Mouse (Mus musculus) skeletal muscle tissue, adult 2 months (tissue): Measurements from ENCODE around the gene Iqcj.

ENCODE experiments used
- DNase-seq: peaks from one replicate; pipeline ENCODE4 v3.0.0-alpha.2; 2012; ENCODE audit warnings: low read depth, low spot score

Gene Iqcj

DNA sequence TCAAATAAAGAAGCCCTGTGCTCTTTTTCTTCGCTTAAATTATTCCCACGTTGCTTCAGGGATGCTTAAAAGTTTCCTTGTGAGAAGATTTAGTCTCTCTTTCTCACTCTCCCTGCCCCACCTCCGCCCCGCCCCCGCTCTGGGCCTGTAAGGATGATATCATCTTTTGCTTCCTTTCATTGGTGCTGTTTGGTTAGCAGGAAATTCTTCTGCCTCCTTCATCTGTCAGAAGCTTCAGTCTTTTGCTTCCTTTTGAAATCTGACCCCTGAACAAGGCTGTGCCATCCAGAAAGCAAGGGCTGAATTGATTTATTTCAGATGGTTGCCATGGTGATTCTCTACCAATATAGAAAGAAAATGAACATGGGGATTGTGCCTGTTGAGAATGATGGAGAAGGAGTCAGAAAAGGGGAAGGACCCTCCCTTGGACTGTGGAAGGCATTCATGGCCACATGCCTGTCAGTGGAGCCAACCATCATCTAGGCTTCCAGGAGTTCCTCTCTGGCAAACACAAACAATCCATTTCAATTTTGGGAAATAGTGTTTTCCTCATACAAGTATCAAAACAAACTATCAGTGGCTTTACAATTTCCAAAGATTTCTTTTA lies 62.5 kb downstream of the Iqcj start:
- no peak for DNase-seq

DNA sequence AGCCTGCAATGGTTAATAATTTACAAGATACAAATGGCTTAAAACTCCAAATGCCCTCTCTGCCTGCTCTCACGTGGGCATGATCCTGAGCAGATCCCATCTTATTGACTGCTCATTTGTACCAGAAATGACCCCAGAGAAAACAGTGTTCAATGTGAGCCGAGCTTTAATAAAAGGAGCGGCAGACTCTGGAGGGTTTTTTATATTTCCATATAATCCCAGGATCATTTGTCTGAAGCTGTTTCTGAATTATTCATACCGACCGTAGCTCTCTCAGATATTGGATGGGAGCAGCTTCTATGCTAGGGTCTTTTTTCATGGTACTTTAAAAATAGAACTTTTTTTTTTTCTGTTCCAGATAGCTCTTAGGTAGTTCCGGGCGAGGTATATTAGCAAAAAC lies 67.7 kb downstream of the Iqcj start:
- no peak for DNase-seq

DNA sequence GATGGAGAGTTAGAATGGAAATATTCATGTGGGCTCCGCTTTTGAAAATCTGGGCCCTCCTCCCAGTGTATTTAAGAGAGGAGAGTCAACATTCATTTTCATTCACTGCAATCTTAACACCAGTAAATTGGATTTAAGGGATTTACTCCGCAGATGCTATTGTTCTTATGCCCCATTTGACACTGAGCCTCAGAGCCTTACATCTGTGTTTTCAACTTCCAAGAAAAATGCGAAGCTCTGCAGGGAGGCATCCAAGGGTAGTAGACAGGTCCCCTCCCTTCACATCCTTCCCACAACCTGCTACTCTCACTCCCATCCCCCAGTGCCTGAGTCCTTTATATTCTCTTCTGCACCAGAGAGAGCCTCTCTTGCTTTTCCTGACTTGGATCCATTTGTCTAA lies 68.1 kb downstream of the Iqcj start:
- DNase-seq, result no peak

DNA sequence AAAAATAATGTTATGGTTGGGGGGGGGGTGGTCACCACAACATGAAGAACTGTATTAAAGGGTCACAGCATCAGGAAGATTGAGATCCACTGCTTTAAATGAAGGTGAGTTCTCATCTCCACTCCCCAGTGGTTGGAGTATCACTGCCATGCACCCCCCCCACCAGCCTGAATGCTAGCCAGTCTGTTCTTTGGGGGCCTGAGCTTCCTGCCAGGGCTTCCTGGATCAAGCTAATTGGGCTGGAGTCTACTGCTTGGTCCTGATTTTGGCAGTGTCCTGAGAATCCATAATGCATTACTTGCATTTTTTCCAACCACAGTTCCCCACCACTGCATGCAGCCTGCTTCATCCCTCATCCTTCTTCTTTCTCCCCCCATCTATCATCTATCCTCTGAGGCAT lies 68.7 kb downstream of the Iqcj start:
- DNase-seq, result no peak

DNA sequence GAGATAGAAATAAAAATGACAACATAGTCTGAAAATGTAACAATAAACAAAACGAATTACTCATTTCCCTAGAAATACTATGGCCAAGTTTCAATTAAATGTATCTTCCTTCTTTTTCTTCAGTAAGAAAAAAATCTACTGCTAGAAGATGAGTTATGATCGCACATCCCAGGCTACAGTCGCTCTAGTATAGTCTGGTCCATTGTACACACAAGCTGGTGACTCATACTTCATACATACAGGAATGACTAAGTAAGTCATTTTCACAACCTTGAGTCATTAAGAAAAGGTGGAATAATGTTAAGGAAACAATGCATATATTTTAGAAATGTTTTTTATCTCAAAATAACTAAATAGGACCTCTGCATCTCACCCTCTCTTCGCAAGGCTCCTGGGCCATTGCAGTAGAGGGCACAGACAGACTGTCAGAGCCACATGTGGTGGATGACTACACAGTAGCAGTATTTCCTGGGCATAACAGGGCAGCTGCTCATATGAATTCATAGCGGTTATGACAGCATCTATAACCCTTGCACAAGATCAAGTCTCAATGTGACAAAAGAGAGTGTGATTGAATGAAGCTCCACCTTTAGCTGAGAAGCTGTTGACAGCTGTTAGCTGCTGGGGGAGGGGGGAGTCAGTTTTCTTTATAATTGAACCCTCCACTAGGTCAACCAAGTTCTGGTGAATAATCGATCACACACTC lies 70.1 kb downstream of the Iqcj start:
- no peak for DNase-seq

DNA sequence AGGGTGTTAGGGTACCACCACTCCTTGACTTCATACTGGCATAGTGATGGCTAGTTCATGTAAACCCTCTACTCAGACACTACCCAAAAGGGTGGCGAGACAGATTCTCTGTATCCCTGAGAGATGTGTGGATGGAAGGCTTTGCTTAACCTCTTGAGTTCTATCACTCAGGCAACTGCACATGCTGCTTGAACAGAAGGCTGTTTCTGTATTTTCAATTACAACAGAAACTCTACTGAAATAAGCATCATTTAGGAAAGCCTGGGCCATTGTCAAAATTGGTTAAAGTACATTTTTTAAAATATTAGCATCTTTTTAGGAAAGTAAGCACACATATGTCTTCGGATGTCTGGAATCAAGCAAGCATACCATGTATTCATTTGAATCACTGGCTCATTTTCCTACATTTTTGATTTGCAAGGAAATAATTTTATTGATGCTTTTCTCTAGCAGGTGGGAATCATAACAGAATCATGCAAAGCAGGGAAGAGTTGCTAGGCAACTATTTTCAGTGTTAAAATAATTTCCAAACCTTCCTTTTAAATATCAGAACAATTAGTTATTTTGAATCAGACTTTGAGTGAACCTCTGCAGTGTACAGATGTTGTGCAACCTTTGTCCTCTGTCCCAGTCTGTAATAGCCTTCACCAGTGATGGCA lies 82.4 kb downstream of the Iqcj start:
- no peak for DNase-seq

DNA sequence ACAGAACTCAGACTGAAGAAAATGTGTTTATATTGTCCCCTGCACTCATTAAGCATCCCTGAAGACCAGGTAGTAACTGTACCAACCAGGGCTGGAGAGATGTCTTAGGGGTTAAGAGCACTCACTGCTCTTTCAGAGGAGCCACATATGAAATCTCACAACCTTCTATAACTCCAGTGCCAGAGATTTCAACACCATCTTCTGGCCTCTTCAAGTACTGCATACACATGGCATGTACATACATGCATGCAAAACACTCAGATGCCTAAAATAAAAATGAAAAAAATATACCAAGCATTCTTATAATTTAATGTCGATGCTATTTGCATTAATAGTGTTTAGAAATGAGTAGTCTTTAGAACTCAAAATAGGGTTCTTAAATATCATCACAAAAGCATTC lies 88.0 kb downstream of the Iqcj start:
- no peak for DNase-seq

DNA sequence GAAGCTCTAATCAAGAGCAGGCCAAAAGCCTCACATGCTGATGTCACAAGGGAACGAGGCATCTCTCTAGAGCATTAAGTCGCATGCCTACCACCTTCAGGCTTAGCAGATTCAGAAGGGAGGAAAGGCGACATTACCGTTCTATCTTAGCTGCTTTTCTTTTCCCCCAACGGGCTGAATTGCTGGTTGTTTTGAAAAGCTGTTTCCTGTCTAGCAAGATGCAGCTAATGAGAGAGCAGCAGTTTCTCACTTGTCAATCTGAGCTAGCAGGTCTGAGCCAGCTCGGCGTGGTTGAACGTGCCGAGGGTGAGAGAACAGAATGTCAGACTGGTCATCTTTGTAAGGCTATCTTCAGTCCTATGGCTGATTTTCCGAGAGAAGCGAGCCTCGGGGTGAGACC lies 91.3 kb downstream of the Iqcj start:
- no peak for DNase-seq

DNA sequence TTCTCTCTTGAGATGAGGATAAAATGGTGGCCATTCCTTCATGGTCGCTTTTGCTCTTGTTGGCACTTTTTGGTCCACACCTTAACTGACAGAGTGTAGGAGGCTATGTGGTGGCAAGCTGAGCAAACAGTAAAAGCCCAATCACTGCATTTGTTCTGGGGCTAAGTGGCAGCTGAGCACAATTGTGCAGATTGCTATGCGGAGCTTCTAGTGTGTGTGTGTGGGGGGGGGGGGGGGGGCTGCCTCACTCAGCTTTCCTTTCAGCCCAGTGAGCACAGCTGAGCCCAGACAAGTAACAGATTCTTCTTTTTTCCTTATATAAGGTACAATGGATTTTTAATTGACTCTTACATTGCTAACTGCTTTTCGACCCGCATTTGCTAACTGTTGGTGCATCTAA lies 110.4 kb downstream of the Iqcj start:
- DNase-seq, result no peak

DNA sequence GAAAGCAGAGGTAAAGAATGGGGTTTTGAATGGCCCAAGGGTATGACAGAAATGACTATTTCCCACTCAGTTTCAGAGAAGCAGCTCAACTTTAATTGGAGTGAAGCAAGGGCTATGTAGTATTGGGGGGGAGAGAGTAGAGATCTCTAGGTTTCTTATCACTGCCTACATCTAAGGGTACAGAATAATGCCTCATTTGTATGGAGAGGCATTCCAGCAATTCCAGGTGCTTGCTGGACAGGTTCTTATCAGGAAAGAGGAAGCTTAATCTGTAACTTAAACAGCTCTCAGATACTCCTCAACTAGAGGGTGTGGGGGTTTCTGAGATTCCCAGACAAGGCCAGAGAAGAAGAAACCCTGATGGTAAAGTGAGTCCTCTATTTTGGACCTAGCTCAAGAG lies 120.3 kb downstream of the Iqcj start:
- no peak for DNase-seq

DNA sequence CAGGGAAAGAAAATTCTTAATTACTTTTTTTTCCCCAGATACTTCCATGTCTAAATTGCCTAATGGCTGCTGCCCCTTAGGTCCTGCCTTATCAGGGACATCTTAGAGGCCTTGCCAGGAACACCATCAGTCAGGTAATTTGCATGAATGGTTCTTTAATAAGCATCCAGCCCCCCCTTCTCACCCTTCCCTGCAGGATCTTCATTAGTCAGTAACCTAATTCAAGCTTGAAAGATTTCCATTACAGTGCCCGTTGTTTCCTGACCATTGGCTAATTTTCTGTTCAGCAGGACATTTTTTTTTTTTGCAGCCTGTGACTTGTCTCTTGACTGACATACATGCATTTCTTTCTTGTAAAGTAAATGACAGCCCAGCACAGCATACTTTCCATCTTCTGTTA lies 123.8 kb downstream of the Iqcj start:
- no peak for DNase-seq

DNA sequence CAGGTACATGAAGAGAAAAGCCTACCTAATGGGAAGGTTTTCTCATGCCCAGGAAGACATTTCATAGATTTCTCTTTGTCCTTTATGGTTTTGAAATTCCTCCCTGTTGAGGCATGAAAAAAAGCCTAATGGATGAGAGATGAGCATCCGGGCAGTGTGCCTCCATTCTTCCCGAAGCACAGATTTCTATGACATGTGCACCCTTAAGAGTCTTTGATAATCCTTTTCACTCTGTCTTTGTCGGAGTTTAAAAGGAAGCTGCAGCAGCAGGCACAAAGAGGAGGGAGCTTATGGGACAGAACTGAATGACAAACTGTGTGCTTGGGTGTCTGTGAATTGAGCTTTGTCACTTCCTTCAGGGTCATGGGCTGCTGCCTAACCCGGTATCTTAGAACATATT lies 127.4 kb downstream of the Iqcj start:
- no peak for DNase-seq

DNA sequence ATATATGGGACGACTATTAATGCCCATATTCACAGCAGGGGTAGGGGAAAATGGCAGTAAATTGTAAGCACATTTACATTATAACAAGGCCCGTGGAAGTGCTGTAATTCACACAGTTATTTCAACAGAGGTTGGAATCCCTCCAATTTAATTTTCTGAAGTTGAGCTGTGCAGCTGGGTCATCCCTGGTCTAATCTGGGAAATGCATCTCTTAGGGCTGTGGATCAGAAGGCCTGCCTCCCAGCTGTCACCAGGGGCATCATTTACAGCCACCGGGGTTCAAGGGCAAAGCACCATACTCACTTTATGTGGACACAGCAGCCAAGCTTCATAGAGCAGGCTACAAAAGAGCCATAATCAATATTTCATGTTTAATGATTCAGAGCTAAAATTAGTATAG lies 144.1 kb downstream of the Iqcj start:
- DNase-seq, result no peak

DNA sequence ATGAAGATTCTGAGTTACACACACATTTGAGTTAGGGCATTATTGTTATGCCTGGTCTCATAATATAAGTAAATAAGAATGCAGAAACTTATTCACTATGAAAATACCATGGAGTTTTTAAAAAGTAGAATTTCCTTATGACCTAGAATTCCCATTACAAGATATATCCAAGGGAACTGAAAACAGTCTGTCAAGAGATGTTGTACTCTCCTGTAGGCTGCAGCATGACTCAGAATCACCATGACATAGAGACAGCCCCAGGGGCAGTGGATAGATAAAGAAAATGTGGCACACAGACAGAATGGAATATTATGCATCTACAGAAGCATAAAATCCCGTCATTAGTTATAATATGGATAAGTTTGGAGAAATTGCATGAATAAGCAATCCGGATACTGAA lies 150.9 kb downstream of the Iqcj start:
- no peak for DNase-seq

DNA sequence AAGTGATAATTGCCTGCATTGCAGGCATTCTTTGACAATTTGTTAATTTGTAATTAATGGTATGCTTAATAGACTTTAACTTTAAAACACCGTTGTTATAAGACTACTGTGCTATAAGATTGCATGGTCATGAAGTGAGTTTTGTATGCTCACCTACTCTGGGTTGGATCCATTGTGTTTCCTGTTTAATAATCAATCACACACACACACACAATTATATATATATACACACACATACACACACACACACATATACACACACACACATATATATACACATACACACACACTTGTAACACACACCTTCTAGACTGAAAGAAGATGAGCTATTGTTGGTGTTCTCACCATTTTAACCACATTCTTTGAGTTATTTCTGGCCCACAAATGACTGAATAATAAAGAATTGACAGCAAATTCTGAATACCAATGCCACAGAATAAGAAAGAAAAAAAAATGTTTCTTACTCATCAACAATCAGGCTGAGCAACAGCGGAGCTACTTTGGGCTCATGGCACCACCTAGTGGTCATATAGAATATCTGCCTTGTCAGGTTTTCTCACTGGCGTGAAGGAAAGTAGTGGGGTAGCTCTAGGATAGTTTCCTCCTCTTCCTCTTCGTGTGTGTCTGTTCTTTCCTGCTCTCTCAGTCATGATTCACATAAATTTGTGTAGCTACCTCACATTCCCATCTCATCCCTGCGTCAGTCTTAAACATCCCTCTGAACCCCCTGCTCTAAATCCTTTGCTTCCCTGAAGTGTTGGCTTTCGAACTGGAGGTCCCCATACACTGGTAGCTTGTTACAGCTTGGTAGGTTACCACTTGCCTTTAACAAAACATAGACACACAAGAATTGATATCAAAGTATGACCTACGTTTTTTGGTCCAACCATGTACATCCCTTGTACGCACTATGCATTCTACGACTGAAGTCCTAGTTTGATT lies 153.7 kb downstream of the Iqcj start:
- no peak for DNase-seq

DNA sequence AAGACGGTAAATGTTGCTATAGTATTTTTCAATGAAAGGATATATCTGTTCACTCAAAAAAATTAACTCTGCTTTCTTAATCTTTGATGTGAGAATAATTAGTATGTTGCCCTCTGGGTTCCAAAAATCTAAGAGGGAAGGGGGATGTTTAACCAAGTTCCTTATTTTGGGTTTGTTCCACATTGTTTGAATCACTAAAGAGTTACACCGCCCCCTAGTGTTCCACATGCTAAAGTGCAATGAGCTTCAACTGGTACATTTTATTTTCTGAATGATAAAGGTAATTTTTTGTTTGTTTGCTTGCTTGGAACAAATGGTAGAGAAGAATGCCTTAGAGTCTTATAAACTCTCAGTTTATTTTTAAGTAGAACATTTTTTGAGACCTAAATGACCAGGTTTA lies 161.5 kb downstream of the Iqcj start:
- no peak for DNase-seq

DNA sequence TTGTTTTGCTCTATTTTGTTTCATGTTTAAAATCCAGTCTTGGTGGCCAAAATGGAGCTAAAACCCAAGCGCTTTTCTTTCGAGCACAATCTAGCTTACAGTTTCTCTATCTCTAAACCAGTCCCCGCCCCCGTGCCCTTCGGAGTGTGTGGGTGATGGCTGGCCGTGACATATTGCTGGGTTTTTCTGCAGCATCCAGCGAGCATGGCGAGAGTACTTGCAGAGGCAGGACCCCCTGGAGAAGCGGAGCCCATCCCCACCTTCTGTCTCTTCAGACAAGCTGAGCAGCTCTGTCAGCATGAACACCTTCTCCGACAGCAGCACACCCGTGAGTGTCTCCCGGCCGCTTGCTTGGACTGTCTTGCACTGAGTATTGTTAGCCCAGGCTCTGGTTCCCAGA lies 163.1 kb downstream of the Iqcj start:
- DNase-seq, result no peak

DNA sequence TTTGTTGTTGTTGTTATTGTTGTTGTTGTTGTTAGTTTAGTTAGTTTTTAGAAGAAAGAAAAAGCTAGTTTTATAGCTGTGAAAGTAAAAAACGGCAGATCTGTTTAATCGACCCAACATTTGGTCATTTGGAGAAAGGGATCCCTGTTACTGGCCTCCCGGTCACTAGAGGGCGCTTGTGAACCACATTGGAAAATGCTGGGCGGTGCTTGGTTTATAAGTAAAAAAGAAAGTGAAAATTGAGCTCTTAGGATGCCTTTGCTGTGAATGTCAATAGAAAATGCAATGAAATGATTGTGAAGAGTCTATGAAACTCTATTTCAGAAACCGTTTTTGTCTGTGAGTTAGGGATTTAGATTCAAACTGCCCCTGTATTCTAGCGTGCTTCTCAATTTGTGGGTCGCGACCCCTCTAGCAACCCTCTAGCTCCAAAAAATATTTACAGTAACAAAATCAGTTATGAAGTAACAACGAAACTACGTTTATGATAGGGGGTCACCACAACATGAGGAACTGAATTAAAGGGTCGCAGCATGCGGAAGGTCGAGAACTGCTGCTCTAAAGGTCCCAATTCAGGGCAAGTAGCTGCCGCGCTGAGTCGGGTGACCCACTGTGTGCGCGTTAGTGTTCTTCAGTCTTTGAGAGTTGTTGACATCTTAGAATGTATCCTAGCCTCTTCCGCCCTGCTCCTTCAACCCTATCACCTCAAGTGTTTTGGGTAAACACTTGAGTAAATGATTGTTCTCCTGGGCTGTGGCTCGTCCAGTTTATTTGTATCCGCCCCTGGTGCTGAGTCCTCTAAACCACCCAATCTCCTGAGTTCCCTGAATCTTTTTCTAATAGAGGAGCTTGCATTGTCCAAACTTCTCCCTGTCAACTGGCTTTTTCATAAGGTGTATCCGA lies 164.6 kb downstream of the Iqcj start:
- DNase-seq, result peak; percentile 31

DNA sequence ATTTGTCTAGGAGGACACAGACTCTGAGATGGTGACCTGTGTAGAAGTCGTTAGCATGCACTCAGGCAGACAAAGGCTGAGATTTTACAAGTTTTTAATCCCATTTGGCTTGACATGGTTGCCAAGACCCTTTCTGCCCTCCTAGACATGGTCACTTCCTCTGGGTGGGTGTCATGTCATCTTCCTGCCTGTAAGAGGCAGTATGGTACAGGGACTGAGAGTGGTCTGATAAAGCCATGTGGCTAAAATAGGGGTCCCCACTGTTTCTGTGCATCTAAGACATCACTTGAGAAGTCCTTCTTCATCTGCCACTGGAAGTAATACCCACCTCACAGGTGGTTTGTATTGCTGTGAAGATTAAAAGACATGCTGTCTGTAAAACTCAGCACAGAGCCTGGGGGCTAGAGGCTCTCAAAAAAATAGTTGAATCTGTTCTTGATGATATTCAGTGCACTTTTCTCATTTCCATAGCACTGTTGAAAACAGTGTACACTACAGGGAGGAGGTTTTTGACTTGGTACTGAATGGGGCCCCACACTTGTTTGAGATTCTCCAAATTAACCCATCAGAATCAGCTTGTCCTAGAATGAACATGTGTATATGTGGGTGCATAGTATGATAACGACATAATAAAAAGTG lies 167.3 kb downstream of the Iqcj start:
- DNase-seq, result no peak

DNA sequence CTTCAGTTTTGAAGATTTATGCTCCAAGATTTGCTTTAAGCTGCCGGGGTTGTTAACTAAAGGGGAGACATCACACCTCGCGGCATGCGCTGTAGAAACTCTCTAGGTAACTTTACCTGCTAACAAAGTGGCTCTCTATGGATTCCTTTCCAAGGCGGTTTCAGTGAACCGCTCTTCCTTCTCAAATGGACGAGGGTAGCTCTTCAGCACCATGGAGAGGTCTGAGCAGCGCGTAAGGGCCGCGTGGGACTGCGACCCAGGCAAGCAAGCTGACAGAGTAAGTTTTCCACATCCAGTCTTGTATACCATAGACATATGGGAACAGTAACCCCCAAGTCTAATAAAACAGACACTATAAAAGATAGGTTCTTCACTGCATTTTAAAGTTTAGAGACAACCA lies 172.7 kb downstream of the Iqcj start, which contains the start of gene Schip1:
Gene Schip1 (plus strand): TSS at position 72 of the 400 bp plus-strand sequence.
- no peak for DNase-seq
